Mouse (Mus musculus): Measurements from ENCODE around the gene Iqck. TPM values are rescaled to one million over a fixed set of nuclear protein-coding genes. Genes with fewer than 3 reads are reported as not detected.

The Iqck gene
- total RNA-seq (2021) = under 1 TPM; 0.44 to 0.64 TPM

GRCm38 (mm10) chr7:118855171-118855876 lies at the start of gene Iqck:
Iqck (plus strand) TSS chr7:118855752.
- intact Hi-C loops (cut with DNase I) = loop anchor here (5.0 kb wide), 1 partner anchor 72 kb away; no protein-coding TSS in a partner anchor
- DNase-seq (ENCODE audit: low spot score) = peak; percentile 81

DNA sequence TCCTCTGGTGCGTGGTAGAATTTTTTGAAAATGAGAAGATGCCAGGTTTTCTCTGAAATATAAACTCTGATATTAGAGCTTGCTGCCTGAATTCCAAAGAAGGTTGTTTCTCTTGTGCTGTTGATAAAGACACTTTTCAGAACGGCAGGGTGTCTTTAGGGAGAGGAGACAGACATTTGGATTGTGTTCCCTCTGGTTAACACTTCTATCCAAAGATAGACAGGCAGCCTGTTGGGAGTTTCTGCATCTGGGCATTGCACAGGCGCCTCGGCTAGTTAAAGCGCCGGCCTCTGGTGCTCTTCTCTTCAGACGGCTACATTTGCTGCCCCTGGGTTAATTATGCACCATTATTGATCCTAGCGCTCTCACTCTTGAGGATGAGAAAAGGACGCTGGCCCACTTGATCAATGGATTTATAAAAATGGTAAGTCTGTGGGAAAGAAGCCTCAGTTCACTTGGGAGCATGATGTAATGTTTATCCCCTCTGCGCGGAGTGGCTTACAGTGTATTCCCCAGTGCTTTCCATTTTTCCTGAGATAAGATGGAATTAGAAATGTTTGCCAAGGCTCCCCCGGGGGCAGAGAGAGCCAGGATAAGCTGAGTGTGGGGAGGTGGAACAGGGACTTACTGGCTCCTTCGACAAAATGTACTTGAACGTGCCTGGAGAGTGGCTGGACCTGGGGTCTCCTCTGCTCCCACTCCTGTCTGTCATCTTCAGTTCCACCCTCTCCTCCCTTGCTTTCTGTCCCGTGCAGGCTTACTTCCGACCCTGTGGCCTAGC lies 48.7 kb upstream of the Iqck start:
- intact Hi-C loops (cut with DNase I) = no loop called here

GRCm38 (mm10) chr7:118807899-118808298 lies 47.7 kb upstream of the Iqck start:
- no peak for DNase-seq (ENCODE audit: low spot score)
- intact Hi-C loops (cut with DNase I) = no loop called here

More for the DNA sequence above, 48.7 kb upstream of the Iqck start:
- DNase-seq (ENCODE audit: low spot score) = no peak

DNA sequence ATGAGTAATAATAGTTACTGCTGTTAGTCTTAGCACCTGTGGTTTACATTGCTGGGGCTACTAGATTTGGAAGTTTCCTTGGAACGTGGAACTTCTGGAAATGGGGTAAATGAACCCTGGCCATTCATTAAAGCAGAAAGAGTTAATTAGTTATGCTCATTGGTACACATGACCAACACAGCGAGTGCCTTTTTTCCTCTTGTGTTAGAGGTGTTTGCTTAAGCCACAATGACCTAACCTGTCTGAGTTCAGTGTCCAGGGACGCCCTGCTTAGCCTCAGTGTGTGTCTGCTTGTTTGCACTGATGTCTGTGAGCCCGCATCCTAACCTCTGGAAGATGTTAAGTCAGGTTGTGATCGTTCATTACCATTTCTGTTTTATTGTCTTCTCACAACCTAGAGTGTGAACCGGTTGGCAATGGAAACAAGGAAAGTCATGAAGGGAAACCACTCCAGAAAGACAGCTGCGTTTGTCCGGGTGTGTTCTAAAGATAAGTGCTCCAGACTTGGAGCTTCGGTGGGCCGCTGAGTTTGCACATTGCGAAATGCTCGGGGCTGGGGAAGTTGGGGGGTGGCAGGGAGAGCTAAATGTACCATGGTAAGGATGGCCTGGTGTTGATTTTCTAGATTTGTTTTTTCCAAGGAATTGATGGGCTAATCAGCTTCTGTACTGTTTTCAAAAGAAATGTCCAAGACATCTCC lies 44.0 kb upstream of the Iqck start:
- DNase-seq (ENCODE audit: low spot score) = peak; percentile 33
- intact Hi-C loops (cut with DNase I) = no loop called here

DNA sequence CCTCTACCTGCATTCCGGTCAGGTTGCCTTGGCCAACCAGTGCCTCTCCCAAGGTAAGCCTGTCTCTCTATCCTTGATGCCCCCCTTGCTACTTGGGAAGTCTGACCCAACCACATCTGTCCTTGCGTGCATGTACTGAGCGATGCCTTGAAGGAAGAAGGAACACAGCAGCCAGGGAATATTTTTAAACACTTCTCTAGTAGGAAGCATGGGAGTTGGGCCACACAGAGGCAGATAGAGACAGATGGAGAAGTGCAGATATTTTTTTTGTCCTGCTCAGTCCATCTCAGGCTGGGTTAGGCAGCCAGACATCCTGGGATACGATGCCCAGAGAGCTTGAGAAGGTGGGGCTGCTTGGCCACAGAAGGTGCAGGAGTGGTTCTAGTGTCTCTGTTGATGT lies 42.0 kb upstream of the Iqck start:
- DNase-seq (ENCODE audit: low spot score) = no peak

DNA sequence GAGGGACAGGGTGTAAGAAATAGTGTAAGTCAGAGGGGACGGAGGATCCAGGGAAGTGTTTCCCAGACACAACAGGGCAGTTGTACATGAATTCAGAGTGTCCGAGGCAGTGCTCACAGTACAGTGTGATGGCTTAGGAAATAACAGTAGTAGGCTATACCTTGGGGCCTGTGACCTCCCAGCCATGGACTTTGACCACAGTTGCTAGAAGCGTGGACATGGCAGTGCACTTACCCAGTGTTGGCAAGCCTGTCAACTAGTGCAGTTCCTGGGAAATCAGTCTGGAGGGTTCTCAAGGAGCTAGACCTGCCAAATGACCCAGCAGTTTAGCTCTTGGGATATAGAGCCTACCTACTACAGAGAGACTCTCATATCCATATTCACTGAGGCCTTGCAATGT lies 39.3 kb upstream of the Iqck start:
- DNase-seq (ENCODE audit: low spot score) = no peak
- intact Hi-C loops (cut with DNase I) = loop anchor here (5.0 kb wide), 1 partner anchor 39 kb away; no protein-coding TSS in a partner anchor

More for the DNA sequence above, 42.0 kb upstream of the Iqck start:
- intact Hi-C loops (cut with DNase I) = no loop called here

GRCm38 (mm10) chr7:118817741-118818140 lies 37.8 kb upstream of the Iqck start:
- intact Hi-C loops (cut with DNase I) = loop anchor here (5.0 kb wide), 1 partner anchor 40 kb away; no protein-coding TSS in a partner anchor
- DNase-seq (ENCODE audit: low spot score) = no peak

DNA sequence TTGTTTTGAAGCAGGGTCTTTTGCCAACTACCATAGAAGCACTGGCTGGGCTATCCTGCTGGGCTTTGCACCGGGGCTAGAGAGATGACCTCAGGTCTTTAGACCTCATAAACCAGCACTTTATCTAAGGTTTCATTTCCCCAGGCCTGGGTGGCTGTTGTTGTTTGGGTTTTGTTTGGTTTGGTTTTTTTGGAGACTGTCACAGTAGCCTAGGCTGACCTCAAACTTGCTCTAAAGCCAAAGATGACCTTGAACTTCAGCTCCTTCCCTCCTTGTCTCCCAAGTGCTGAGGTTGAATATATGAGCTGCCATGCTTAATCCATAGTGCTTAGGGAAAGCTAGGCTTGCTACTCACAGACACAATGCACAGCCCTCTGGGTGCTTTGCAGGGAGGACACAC lies 35.9 kb upstream of the Iqck start:
- no peak for DNase-seq (ENCODE audit: low spot score)
- intact Hi-C loops (cut with DNase I) = loop anchor here (5.0 kb wide), 1 partner anchor 42 kb away; no protein-coding TSS in a partner anchor

DNA sequence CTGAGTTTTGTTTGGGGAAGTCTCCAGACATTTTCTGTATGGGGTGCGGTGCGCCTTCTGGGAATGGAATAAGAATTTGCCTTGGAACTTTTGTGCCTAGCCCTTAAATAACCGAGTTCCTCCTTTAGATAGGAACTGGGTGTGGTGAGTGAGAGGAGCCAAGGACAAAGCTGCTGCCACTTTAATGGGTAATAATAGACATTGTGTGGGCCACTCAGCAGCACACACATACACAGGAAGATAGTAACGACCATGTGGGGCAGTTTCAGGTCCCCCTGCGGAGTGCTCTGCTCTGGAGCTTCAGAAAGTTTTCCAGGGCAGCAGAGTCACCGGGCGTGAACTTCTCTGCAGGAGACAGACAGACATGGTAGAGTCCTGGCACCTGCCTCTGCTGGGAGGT lies 34.2 kb upstream of the Iqck start:
- DNase-seq (ENCODE audit: low spot score) = peak; percentile 44

GRCm38 (mm10) chr7:118821887-118822556 lies 33.5 kb upstream of the Iqck start:
- DNase-seq (ENCODE audit: low spot score) = no peak
- intact Hi-C loops (cut with DNase I) = no loop called here

More for the DNA sequence above, 34.2 kb upstream of the Iqck start:
- intact Hi-C loops (cut with DNase I) = no loop called here

DNA sequence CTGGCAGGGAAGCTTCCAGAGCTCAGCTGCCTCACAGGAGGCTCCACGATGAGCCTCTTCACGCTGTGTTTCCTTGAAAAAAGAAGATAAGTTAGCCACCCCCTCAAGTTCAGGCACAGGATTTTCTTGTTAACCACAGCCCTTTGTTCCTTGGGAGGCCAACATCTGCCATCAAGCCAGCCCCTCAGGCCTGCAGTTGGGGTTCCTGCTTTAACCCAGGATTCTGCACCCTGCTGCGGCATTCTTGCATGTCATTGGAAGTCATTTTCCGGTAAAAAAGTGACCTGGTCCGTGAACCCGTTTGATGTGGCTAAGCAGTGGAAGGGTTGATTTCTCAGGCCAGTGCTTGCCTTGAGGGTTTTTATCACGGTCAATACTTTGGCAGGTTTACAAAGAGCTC lies 31.1 kb upstream of the Iqck start:
- intact Hi-C loops (cut with DNase I) = no loop called here
- DNase-seq (ENCODE audit: low spot score) = no peak

- no peak for DNase-seq (ENCODE audit: low spot score)
- intact Hi-C loops (cut with DNase I) = no loop called here
Measured at GRCm38 (mm10) chr7:118827975-118828416, 27.6 kb upstream of the Iqck start.

DNA sequence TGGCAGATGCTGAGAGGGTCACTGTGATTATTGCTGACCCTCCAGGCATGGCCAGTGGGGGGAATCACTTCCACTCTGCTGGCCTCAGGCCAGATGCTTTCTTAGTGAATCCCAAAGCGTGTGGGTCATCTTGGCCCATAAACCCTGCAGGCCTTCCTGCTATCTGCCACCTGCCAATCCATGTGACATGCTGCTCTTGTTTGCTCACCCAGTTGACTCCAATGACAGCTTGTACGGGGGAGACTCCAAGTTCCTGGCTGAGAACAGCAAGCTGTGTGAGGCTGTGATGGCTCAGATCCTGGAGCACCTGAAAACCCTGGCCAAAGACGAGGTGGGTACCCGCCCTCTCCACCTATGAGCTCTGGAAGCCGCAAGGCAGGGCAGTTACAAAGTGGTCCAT lies 17.7 kb upstream of the Iqck start:
- intact Hi-C loops (cut with DNase I) = no loop called here
- DNase-seq (ENCODE audit: low spot score) = no peak

- DNase-seq (ENCODE audit: low spot score) = no peak
- intact Hi-C loops (cut with DNase I) = no loop called here
Measured at GRCm38 (mm10) chr7:118841030-118841745, 14.4 kb upstream of the Iqck start.

GRCm38 (mm10) chr7:118841796-118842195 lies 13.8 kb upstream of the Iqck start:
- DNase-seq (ENCODE audit: low spot score) = no peak
- intact Hi-C loops (cut with DNase I) = no loop called here

- intact Hi-C loops (cut with DNase I) = no loop called here
- no peak for DNase-seq (ENCODE audit: low spot score)
Measured at GRCm38 (mm10) chr7:118842938-118843337, 12.6 kb upstream of the Iqck start.

DNA sequence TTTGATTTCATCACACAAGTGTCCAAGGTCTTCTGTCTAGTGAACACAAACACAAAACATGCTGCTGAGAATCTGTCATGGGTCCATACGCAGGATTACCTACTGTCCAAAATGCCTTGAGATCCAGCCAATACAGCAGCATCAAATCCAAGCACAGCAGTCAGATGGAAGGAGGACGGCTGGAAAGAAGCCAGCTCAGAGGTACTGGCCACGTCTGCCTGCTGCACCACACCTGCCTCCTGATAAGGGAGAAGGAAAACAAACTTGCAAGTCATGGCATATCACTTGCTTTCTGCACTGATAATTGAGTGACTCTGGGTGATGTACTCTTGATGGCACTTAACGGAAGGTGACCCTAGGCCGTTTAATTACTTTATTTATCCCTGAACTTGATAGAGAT lies 10.4 kb upstream of the Iqck start:
- DNase-seq (ENCODE audit: low spot score) = no peak
- intact Hi-C loops (cut with DNase I) = no loop called here

DNA sequence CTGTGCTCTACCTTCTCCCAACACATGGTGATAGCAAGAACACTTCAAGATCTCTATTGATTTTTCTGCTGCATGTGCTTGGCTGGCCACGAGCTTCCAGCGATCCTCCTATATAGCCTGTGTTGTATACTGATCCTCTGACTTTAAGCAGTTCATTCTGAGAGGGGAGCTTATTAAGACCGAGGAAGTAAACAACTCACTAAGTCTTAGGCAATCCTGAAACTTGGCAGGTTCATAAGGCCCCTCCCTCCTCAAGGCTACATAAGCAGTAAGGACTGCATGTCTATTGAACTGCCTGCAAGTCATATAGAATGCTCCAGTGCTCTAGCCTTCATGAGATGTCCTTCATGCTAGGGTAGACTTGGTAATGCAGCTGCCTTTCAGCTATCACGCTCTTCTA lies 9.2 kb upstream of the Iqck start:
- DNase-seq (ENCODE audit: low spot score) = no peak
- intact Hi-C loops (cut with DNase I) = no loop called here

DNA sequence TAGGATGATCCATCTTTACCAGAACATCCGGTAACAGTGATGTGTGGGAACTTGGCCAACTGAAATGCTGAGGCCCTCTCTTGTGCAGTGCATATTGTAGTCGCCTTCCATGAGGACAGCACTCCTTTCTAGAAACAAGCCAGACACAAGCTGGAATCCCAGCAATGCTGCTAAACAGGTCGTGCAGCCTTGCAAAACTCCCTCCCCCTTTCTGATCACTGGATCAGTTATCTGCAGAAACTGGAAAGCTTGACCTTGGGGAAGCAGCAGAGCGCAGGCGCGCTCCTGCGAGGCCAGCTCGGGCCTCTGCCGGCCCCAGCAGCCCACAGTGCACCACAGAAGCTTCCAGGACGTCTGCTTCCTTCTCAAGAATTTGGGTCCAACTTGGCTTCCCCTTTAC lies 6.8 kb upstream of the Iqck start:
- intact Hi-C loops (cut with DNase I) = no loop called here
- DNase-seq (ENCODE audit: low spot score) = no peak
